In the genomic region with DNA sequence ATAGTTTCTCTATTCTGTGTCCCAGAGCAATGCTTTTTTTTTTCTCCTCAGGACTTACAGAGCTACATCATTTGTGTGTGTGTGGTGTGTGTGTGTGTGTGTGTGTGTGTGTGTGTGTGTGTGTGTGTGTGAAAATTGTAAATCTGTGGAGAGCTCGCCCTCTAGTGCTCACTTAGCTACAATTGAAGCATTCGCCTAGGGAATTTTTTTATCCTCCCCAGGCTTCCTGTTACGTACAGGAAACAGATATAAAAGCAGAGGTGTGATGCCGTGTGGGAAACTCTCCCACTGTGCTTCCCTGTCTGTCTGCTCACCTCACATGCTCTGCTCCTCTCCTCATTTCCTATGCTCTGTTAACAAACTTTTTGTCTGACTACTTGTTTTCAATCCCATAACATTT, we compare ENCODE assay signal across 9 mouse cellular contexts. TPM values are rescaled to one million over a fixed set of nuclear protein-coding genes. Genes with fewer than 3 reads are reported as not detected.
A peak's percentile ranks its signal among the peaks of the same experiment; 100 is the strongest.
DNase-seq lines count a peak whose midpoint lies in the region; ATAC-seq and TF ChIP-seq lines count a peak whose summit lies in the region.
"Had no signal": no experiment of that assay in that cellular context is flagged by ENCODE, and none has a peak within 500 bp of the region (broad histone marks: within the 10 kb centered on the region; RNA-seq: fewer than 3 reads in every experiment).

No protein-coding gene starts in this region.

- peak; percentile 17 to 19 for DNase-seq in heart, adult 2 months
- peak; percentile 30 for DNase-seq in T-cell, adult 2 months (ENCODE audit: low spot score)
- peak; percentile 36 for DNase-seq in embryo, embryonic 10 days (ENCODE audit: low spot score)
- DNase-seq in layer of hippocampus, adult 2 months (ENCODE audit: low spot score in 2 of 2): peak; percentile 41 to 55
- peak; percentile 77 for DNase-seq in lung, postnatal 10 days

- no peak overlapping the region for H3K27ac ChIP-seq in heart, adult 2 months
- H3K27ac ChIP-seq in heart, embryonic 12.5 days (ENCODE audit: poor library complexity, severe bottlenecking): no peak overlapping the region
- no peak overlapping the region; the same call in 1 of the 2 replicates for H3K27ac ChIP-seq in heart, embryonic 16.5 days (ENCODE audit: low read length)
- H3K27ac ChIP-seq in layer of hippocampus, adult 2 months: no peak overlapping the region
- H3K27ac ChIP-seq in stomach, embryonic 16.5 days (ENCODE audit: low read length): no peak overlapping the region
- H3K27ac ChIP-seq: macrophage had no signal

- H3K4me2 ChIP-seq in heart, embryonic 12.5 days: no peak overlapping the region
- H3K4me2 ChIP-seq in heart, embryonic 16.5 days (ENCODE audit: low read depth, low read length): peak overlapping the region; percentile 40; the same call in 1 of the 2 replicates
- H3K4me2 ChIP-seq in stomach, embryonic 16.5 days (ENCODE audit: low read depth, low read length): peak overlapping the region; percentile 29; the same call in 1 of the 2 replicates

- no peak for TF ChIP-seq EP300 in heart, adult 2 months (IDR thresholded peaks at IDR 0.05; ENCODE audit: insufficient read depth, low read depth, low read length)

- H3K9ac ChIP-seq in heart, adult 2 months (ENCODE audit: low read depth, low read length): no peak overlapping the region
- H3K9ac ChIP-seq in heart, embryonic 12.5 days: no peak overlapping the region
- H3K9ac ChIP-seq in heart, embryonic 16.5 days (ENCODE audit: low read length): 0 out of 2 replicates have a peak overlapping the region, but pooled peaks have one; percentile 31
- H3K9ac ChIP-seq in stomach, embryonic 16.5 days (ENCODE audit: low read length): no peak overlapping the region

- TF ChIP-seq CTCF in heart, adult 2 months (IDR thresholded peaks at IDR 0.05): peak; percentile 50
- peak; percentile 64 for TF ChIP-seq CTCF in layer of hippocampus, adult 2 months (conservative IDR thresholded peaks at IDR 0.05)

- no peaks in the 10 kb centered on the region for H3K4me1 ChIP-seq in heart, adult 2 months (ENCODE audit: control insufficient read depth, insufficient read depth, low read length)
- no peaks in the 10 kb centered on the region for H3K4me1 ChIP-seq in heart, embryonic 12.5 days (replicated peaks)
- H3K4me1 ChIP-seq in heart, embryonic 16.5 days (ENCODE audit: control insufficient read depth, insufficient read depth, low read length): no peaks in the 10 kb centered on the region; the same call in 1 of the 2 replicates
- no peaks in the 10 kb centered on the region for H3K4me1 ChIP-seq in stomach, embryonic 16.5 days (ENCODE audit: control insufficient read depth, insufficient read depth, low read length)

- intact Hi-C loops in heart, adult 2 months (cut with DNase I): loop anchor here (10.0 kb wide), 2 partner anchors 330 to 400 kb away; no protein-coding TSS in a partner anchor

- no peaks in the 10 kb centered on the region for H3K36me3 ChIP-seq in heart, adult 2 months (ENCODE audit: control insufficient read depth, insufficient read depth, low read length)
- peaks cover 31% of the 10 kb centered on the region for H3K36me3 ChIP-seq in heart, embryonic 12.5 days
- peaks cover 10% of the 10 kb centered on the region; the same call in 1 of the 2 replicates for H3K36me3 ChIP-seq in heart, embryonic 16.5 days (ENCODE audit: control insufficient read depth, insufficient read depth)
- 0 out of 2 replicates have a peak, but pooled peaks cover 8% of the 10 kb centered on the region for H3K36me3 ChIP-seq in stomach, embryonic 16.5 days (ENCODE audit: control insufficient read depth, insufficient read depth, low read length)

- TF ChIP-seq POLR2A in heart, adult 2 months (IDR thresholded peaks at IDR 0.05; ENCODE audit: insufficient read depth, low read depth, low read length): no peak

- no peaks in the 10 kb centered on the region for H3K27me3 ChIP-seq in heart, adult 2 months (ENCODE audit: control insufficient read depth, insufficient read depth, low read length)
- no peaks in the 10 kb centered on the region for H3K27me3 ChIP-seq in heart, embryonic 12.5 days (replicated peaks)
- no peaks in the 10 kb centered on the region for H3K27me3 ChIP-seq in heart, embryonic 16.5 days (ENCODE audit: control insufficient read depth, insufficient read depth, low read length)
- H3K27me3 ChIP-seq in stomach, embryonic 16.5 days (ENCODE audit: control insufficient read depth, insufficient read depth, low read length): no peaks in the 10 kb centered on the region

- WGBS in heart, adult 2 months: 20% methylated on average over 4 of the region's 4 CpGs
- WGBS in heart, embryonic 12.5 days: 38% methylated on average over 4 of the region's 4 CpGs
- 30% methylated on average over 4 of the region's 4 CpGs for WGBS in heart, embryonic 16.5 days
- 31% methylated on average over 4 of the region's 4 CpGs for WGBS in stomach, embryonic 16.5 days

- ATAC-seq in heart, embryonic 12.5 days (ENCODE audit: insufficient number of reproducible peaks, low FRiP score): no peak
- ATAC-seq in heart, embryonic 16.5 days (replicated peaks; ENCODE audit: extremely low read depth, insufficient read depth, low FRiP score): no peak; the same call in 1 of the 2 replicates
- no peak for ATAC-seq in stomach, embryonic 16.5 days (ENCODE audit: insufficient read depth, low FRiP score)

- H3K79me2 ChIP-seq in heart, adult 2 months (replicated peaks; ENCODE audit: control insufficient read depth, insufficient read depth, low read length): no peaks in the 10 kb centered on the region

- H3K4me3 ChIP-seq in heart, adult 2 months: no peak overlapping the region
- H3K4me3 ChIP-seq in heart, embryonic 12.5 days: no peak overlapping the region
- no peak overlapping the region; the same call in 1 of the 2 replicates for H3K4me3 ChIP-seq in heart, embryonic 16.5 days (ENCODE audit: low read length)
- peak overlapping the region; percentile 31; the same call in 1 of the 2 replicates for H3K4me3 ChIP-seq in layer of hippocampus, adult 2 months
- no peak overlapping the region for H3K4me3 ChIP-seq in stomach, embryonic 16.5 days (replicated peaks; ENCODE audit: low read length)

- H3K9me3 ChIP-seq in heart, embryonic 12.5 days (replicated peaks): no peaks in the 10 kb centered on the region
- no peaks in the 10 kb centered on the region for H3K9me3 ChIP-seq in heart, embryonic 16.5 days (replicated peaks; ENCODE audit: control insufficient read depth, low read length)
- no peaks in the 10 kb centered on the region for H3K9me3 ChIP-seq in stomach, embryonic 16.5 days (replicated peaks; ENCODE audit: control insufficient read depth, low read length)

RNA-seq across cellular contexts. Expression of a gene that starts 55.6 kb away (rescaled TPM):
- 100 to 1,000 TPM; 113 to 114 TPM for total RNA-seq in heart, adult 2 months (2021)
- 89.9 and 102 TPM in 2 replicates for polyA plus RNA-seq in heart, adult 2 months (2012; rRNA removed)
- 405 and 410 TPM in 2 replicates for polyA plus RNA-seq in heart, embryonic 12.5 days (2016; fragmentation: Nextera tagmentation; extraction: Ambion mirVana)
- polyA plus RNA-seq in heart, embryonic 16.5 days (2015; fragmentation: Nextera tagmentation; extraction: Ambion mirVana): 354 and 365 TPM in 2 replicates
- total RNA-seq in layer of hippocampus, adult 2 months (2021): 100 to 1,000 TPM; 195 to 201 TPM
- polyA plus RNA-seq in stomach, embryonic 16.5 days (2015; fragmentation: Nextera tagmentation; extraction: Ambion mirVana): 835 and 861 TPM in 2 replicates

Comparison
In these comparisons a context has a peak if more than half of its experiments do, and no peak if none do; other contexts are left out.
1. DNase-seq: peak in every context shown above with its lines; median percentile 77 in lung, postnatal 10 days; 48 in layer of hippocampus, adult 2 months; 36 in embryo, embryonic 10 days; 30 in T-cell, adult 2 months; 18 in heart, adult 2 months.